ENCODE assay signal across 8 mouse cellular contexts in the genomic region with DNA sequence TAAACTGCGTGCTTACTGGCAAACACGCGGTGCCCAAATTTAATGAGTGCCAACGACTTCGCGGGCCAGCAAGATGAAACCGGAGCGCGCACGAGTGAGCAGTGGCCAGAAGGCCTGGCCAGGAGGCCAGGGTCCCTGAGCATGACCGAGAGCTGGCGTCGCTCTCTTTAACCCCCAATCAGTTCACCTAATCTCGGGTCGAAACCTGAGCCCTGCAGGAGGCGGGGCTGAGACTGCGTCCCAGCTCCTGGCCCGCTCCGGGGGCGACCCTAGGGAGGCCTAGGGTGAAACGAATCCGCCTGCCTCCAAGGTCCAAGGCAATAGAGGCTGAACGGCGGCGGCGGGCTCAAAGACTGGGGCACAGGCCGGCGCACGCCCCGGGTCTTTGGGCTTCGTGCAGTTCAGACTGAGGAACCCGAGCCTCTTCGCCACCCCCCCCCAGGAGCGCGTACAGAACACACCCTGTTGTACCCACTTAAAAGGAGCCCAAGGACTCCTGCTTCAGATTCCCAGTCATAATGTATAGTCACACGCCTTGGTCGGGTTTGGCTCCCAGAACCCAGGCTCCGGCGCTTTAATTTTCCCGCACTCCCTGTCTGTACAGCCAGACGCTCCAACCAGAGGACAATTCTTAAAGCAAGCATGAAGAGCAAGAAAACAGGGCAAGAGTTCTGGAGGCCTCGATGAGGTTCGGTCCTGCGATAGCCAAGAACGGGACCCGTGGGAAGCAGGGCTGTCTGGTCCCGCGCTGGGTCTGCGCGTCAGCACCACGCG. TPM values are rescaled to one million over a fixed set of nuclear protein-coding genes. Genes with fewer than 3 reads are reported as not detected.
A peak's percentile ranks its signal among the peaks of the same experiment; 100 is the strongest.
DNase-seq lines count a peak whose midpoint lies in the region; ATAC-seq lines count a peak whose summit lies in the region.

No protein-coding gene starts in this region.

- H3K4me1 ChIP-seq in embryonic facial prominence, embryonic 15.5 days, result peaks cover 56% of the 10 kb centered on the region
- H3K4me1 ChIP-seq in intestine, embryonic 16.5 days (ENCODE audit: control insufficient read depth, insufficient read depth, low read length), result peaks cover 55% of the 10 kb centered on the region
- H3K4me1 ChIP-seq in midbrain, embryonic 13.5 days (replicated peaks), result peaks cover 53% of the 10 kb centered on the region

- peak overlapping the region; percentile 46 for H3K4me2 ChIP-seq in embryonic facial prominence, embryonic 15.5 days (replicated peaks)
- peak overlapping the region; percentile 59 for H3K4me2 ChIP-seq in intestine, embryonic 16.5 days (ENCODE audit: low read depth, low read length)
- peak overlapping the region; percentile 42 for H3K4me2 ChIP-seq in midbrain, embryonic 13.5 days (replicated peaks)

- peak overlapping the region; percentile 33 for H3K4me3 ChIP-seq in embryonic facial prominence, embryonic 15.5 days (replicated peaks)
- peak overlapping the region; percentile 43 for H3K4me3 ChIP-seq in intestine, embryonic 16.5 days (ENCODE audit: low read length)
- H3K4me3 ChIP-seq in midbrain, embryonic 13.5 days (replicated peaks), result peak overlapping the region; percentile 16

- under 1% methylated on average over 52 of the region's 52 CpGs for WGBS in embryonic facial prominence, embryonic 15.5 days
- WGBS in intestine, embryonic 16.5 days, result under 1% methylated on average over 52 of the region's 52 CpGs
- under 1% methylated on average over 52 of the region's 52 CpGs for WGBS in midbrain, embryonic 13.5 days

- H3K36me3 ChIP-seq in embryonic facial prominence, embryonic 15.5 days, result no peaks in the 10 kb centered on the region
- no peaks in the 10 kb centered on the region for H3K36me3 ChIP-seq in intestine, embryonic 16.5 days (ENCODE audit: control insufficient read depth, insufficient read depth, low read length)
- no peaks in the 10 kb centered on the region for H3K36me3 ChIP-seq in midbrain, embryonic 13.5 days

- no peaks in the 10 kb centered on the region for H3K9me3 ChIP-seq in embryonic facial prominence, embryonic 15.5 days (replicated peaks)
- H3K9me3 ChIP-seq in intestine, embryonic 16.5 days (ENCODE audit: control insufficient read depth, low read length), result no peaks in the 10 kb centered on the region
- H3K9me3 ChIP-seq in midbrain, embryonic 13.5 days, result no peaks in the 10 kb centered on the region

- peak; percentile 61 to 71 for DNase-seq in B cell, adult 2 months
- DNase-seq in CD4-positive helper T cell, adult 2 months (ENCODE audit: low read depth, low spot score), result peak; percentile 56
- DNase-seq in thymus, postnatal 14 days, result peak; percentile 71
- DNase-seq in right cerebral cortex, postnatal 14 days, result no peak

- no peak overlapping the region for H3K9ac ChIP-seq in embryonic facial prominence, embryonic 15.5 days
- peak overlapping the region; percentile 33; the same call in 1 of the 2 replicates for H3K9ac ChIP-seq in intestine, embryonic 16.5 days (ENCODE audit: low read depth, low read length)
- no peak overlapping the region for H3K9ac ChIP-seq in midbrain, embryonic 13.5 days (replicated peaks)

- ATAC-seq in embryonic facial prominence, embryonic 15.5 days (ENCODE audit: insufficient number of reproducible peaks, low FRiP score, low TSS enrichment, low read depth), result no peak
- peak; percentile 43 for ATAC-seq in intestine, embryonic 16.5 days
- ATAC-seq in midbrain, embryonic 13.5 days, result no peak
- ATAC-seq in erythroid progenitor cell, adult 5-6 weeks (replicated peaks; ENCODE audit: low FRiP score, poor library complexity, severe bottlenecking), result no peak

- no peak overlapping the region for H3K27ac ChIP-seq in embryonic facial prominence, embryonic 15.5 days (replicated peaks)
- H3K27ac ChIP-seq in intestine, embryonic 16.5 days (ENCODE audit: low read length), result no peak overlapping the region
- no peak overlapping the region for H3K27ac ChIP-seq in midbrain, embryonic 13.5 days

- H3K27me3 ChIP-seq in embryonic facial prominence, embryonic 15.5 days, result peaks cover 89% of the 10 kb centered on the region
- peaks cover 75% of the 10 kb centered on the region for H3K27me3 ChIP-seq in intestine, embryonic 16.5 days (replicated peaks; ENCODE audit: control insufficient read depth, insufficient read depth, low read length)
- H3K27me3 ChIP-seq in midbrain, embryonic 13.5 days, result peaks cover 94% of the 10 kb centered on the region

RNA-seq across cellular contexts. Expression of gene Gfi1, which starts 1.0 kb away (rescaled TPM):
- 1.1 and 1.3 TPM in 2 replicates for polyA plus RNA-seq in embryonic facial prominence, embryonic 15.5 days (2015; fragmentation: Nextera tagmentation; extraction: Ambion mirVana)
- 0.92 and 1.1 TPM in 2 replicates for polyA plus RNA-seq in intestine, embryonic 16.5 days (2015; fragmentation: Nextera tagmentation; extraction: Ambion mirVana)
- not detected in 2 replicates for polyA plus RNA-seq in midbrain, embryonic 13.5 days (2015; fragmentation: Nextera tagmentation; extraction: Ambion mirVana)
- total RNA-seq in erythroid progenitor cell, adult 5-6 weeks (2015; ENCODE audit: low replicate concordance), result 4.7 and 5.0 TPM in 2 replicates
- 4.5 and 6.3 TPM in 2 replicates for total RNA-seq in erythroid progenitor cell, adult 5-6 weeks (2017; ENCODE audit: low replicate concordance)
